Mouse (Mus musculus) E14TG2a.4 (cell line): Measurements from ENCODE around the gene Scmh1.

Experiments used
- CTCF ChIP-seq: conservative IDR thresholded peaks from 2 replicates; pipeline ENCODE4 v1.5.1; 2014; ENCODE audit warnings: low read length
- NANOG ChIP-seq: IDR thresholded peaks from 2 replicates; pipeline ENCODE4 v1.6.1; 2014; ENCODE audit warnings: borderline replicate concordance, low read length, mixed read lengths
- POU5F1 ChIP-seq: IDR thresholded peaks from 2 replicates; pipeline ENCODE4 v1.6.1; 2014; ENCODE audit warnings: low read length, borderline replicate concordance

- TF ChIP-seq CTCF (no peak), POU5F1 (no peak), NANOG (no peak)
Observed at GRCm38 (mm10) chr4:120392341-120392740, 12.7 kb upstream of the Scmh1 start.
